Mouse (Mus musculus) left cerebral cortex, postnatal 14 days (tissue): ENCODE results near the gene Epb41l5. TPM values are rescaled to one million over a fixed set of nuclear protein-coding genes. Genes with fewer than 3 reads are reported as not detected.
A peak's percentile ranks its signal among the peaks of the same experiment; 100 is the strongest.

Experiments used
- DNase-seq, 2 experiments: peaks; one replicate each; pipeline ENCODE4 v3.0.0; 2021 to 2022; ENCODE audit warnings: low spot score in 2 of 2, mixed read lengths in 1 of 2
- intact Hi-C: fragments of 180-260 bp; cut with DNase I; formaldehyde crosslinking; loops from one replicate; pipeline ENCODE4 v1.15.1; 2025
- total RNA-seq, 2 experiments: library from RNA; stranded (reverse); gene quantifications; 2 replicates each; pipeline ENCODE4 v1.2.3; 2021

Epb41l5 gene
- total RNA-seq, 2 experiments from 2014 or later = 6.8 to 7.4 TPM

DNA sequence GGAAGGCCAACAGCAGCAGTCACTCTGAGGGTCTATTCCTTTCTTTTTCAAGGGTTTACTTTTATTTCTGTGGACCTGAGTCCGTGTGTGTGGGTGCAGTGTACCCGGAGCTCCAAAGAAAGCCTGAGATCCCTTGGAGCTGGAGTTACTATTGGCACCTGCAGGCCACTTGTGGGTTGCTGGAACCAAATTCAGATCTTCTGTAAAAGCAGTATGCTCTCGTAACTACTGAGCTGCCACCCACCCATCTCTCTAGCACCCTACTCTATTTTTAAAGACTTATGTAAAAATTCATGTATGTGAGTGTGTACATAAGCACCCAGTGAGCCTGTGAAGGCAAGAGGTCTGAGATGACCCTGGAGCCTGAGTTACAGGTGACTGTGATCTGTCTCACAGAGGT lies 43.4 kb downstream of the Epb41l5 start:
- intact Hi-C loops = no loop called here
- DNase-seq = peak; percentile 24 to 59

DNA sequence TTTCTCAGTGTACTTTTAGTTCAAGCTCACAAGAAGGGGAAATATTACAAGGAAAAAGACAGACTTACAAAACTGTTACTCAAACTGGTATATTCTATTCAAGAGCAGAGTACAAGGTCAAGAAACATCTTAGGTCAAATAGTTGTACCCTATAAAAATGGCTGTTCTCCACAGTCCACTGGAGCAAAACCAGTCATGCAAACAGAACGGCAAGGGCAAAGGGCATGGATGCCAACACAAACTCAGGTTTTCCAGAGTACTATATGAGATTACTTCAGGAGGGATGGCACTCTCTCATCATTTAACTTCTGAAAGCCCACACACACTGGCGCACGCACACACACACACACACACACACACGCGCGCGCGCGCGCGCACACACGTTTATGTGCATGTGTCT lies 46.4 kb downstream of the Epb41l5 start:
- DNase-seq = no peak
- intact Hi-C loops = no loop called here

DNA sequence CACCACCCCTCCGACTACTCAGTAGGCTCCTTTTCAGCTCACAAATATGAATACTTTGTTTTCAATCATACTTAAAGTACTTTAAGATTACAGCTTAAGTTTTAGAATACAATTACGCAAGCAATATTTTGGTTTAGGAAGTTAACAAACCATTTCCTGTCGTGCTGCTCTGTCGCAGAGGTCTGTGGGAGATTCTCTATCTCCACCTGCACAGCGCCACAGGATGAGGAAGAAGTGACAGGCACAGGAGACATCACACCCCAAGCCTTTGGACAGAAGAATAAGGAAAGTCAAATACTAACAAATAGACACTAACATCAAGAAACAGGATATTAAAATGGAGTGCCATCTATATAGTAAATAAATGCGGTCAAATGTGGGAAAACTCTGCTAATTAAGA lies 49.9 kb downstream of the Epb41l5 start:
- intact Hi-C loops = no loop called here
- no peak for DNase-seq

DNA sequence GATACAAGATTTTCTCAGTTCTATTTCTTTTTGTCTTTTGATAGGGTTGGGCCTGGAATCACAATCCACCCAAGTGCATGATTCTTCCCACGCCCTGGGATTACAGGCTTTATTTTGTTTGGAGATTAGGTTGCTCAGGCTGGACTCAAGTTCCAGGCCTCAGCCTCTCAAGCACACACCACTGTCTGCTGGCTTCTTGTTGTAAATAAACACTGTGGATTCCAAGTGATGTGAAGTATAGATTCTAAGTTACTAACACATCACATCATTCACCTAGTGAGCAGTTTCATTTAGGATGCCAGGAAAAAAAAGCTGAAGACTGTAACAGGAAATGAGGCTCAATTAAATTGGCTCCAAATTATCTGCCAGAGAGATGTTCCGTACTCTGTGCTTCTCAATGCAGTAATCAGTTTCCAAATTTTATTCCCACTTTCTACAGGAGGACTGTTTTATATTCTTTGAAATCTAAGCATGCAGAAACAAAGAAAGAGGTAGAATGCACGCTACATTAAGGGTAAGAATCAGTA lies 51.8 kb downstream of the Epb41l5 start:
- intact Hi-C loops = no loop called here
- DNase-seq = no peak

DNA sequence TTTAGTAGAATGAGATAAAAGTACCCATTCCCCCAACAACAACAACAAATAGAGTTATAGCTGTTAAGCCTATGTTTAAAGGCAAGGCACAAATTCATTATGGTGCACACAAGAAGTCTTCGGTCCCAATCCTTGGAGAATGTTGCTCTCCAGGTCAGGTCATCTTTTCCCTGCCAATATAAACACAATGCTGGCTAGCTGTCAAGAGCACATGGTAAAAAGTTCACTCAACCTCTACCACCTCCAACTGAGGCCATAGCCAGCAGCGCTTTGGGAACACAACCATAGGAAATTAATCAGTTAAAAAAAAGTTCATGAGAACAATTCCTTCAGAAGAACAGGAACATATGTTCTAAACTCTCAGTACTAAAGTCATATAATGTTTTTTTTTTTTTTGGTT lies 58.8 kb downstream of the Epb41l5 start:
- intact Hi-C loops = no loop called here
- DNase-seq = no peak

DNA sequence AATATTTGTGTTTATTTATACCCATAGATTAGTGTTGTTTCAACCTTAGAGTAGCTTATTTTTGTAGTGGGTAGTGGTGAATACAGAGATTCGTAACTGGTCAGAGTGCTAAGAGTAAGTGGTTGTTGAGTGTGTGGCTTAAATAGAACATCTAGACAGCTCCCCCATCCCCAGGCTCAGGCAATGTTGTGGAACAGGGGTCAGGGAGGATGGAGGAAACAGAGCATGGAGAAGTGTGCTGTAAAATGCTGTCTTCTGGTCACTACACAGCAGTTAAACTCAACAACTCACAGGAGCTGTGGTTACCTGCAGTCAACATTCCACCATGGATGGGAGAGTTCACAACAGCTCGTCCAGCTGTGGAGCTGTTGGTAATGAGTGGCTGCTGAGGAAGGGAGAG lies 63.8 kb downstream of the Epb41l5 start:
- DNase-seq = no peak
- intact Hi-C loops = no loop called here

DNA sequence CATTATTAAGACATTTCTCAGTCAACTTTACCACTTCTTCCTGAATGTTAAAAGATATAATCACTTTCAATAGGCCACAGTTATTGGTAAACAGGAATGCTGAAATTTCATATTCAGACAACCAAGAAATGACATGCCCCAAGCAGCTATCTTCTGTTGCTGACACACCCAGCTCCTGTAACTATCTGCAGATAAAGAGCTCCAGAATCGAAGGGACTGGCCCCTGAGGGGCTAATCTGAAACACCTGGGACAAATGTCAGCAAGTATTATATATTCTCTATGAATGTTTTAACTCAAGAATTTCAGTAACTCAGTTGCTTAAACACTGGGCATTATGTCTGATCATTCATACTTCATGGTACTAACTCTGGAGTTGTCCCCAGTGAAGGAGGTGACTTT lies 78.7 kb downstream of the Epb41l5 start:
- DNase-seq = no peak
- intact Hi-C loops = no loop called here

DNA sequence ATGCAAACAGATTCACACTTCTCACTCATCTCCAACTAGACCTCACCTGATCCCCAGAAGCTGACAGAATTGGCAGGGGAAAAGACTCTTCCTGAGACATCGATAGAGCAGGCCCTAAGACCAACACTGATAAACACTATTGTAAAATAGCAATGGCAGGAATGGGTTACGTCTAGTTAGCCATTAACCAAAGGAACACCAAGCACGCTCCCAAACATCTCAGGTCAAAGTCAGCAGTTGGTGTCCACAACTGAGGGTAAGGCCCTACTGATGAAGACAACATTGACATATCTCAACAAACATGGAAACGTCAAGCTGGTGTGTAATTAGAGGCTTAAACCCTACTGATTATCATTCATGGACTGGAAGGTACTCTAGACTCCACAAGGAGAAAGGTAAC lies 83.3 kb downstream of the Epb41l5 start:
- intact Hi-C loops = no loop called here

DNA sequence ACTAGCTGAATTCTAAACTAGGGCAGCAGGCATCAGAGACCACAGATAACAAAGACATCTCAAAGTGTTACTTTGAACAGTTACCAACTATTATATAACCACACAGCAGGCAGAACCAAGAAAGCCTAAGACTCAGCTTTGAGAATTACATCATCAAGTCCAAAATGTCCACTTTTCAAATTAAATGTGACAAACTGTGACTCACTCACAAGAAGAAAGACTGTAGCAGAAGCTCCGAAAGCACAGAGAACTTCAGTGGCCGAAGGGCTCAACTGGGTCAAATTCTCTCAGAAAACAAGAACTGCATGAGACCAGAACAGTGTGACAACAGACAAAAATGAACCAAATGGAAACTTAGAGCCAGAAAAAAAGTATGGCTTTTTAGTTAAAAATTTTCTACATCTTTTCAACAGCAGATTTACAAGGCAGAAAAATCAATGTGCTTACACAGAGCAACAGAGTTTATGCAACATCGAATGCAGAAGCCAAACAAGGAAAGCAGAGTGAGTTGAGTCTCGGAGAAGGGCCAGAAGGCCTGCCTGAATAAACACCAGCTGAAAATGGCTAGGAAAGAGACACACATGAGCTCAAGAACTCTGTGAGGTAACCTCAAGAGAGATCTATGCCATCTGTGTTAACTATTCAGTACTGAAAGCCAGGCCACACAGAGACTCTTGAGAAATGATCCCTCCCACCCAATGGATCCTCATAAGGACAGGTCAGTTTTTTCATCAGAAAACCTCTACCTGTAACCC lies 91.0 kb downstream of the Epb41l5 start:
- DNase-seq = peak in 1 of 2 experiments; percentile 42
- intact Hi-C loops = no loop called here

More for the DNA sequence above, 83.3 kb downstream of the Epb41l5 start:
- no peak for DNase-seq

DNA sequence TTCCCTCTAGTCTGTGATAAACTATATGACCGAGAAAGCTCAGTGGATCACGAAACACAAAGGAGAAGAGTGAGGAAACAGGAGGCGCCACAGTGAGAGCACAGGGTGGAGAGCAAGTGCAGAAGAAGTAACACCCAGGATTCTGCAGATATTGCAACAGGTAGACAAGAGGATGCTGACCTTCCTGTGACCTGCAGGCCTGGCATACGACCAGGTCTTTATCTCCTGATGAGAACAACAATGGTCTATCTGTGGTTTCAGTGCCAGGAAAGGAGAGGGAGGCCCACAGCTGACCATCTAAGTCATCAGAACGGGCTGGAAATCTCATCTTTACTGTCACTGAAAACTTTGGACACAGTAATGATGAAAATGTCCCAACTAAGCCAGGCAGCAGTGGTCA lies 93.1 kb downstream of the Epb41l5 start:
- DNase-seq = no peak
- intact Hi-C loops = no loop called here

DNA sequence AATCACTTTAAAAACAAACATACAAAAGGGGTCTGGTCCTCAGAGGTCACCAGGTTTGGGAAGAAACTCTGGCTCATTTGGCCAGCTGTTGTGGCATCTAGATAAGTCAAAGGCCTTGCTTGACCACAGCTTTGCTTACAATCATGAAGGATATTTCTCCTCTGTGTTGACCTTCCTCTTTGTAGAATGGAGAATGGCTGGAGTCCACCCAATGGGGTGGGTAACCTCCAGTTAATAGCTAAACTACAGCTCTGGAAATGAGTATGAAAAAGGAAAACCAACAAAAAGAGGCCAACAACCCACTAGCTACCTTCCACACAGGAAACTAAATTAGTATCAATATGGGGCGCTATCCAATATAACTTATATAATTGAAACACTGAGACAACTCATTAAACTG lies 97.1 kb downstream of the Epb41l5 start:
- intact Hi-C loops = no loop called here
- no peak for DNase-seq

DNA sequence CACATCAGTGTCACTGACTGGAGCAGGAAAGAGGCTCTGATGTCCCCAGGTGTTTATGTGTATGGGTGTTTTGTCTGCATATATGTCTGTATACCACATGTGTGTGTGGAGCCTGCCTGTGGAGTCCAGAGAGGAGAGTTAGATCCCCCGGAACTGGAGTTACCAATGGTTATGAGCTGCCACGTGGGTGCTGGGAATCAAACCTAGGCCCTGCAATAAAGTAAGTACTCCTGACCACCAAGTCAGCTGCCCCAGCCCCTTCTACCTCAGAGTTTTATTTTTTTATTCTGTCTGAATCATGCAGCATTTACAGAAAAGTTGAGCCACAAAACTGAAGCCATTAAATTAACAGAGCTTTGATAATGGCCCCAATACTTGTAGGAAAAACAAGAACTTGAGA lies 98.7 kb downstream of the Epb41l5 start:
- intact Hi-C loops = no loop called here
- DNase-seq = no peak

DNA sequence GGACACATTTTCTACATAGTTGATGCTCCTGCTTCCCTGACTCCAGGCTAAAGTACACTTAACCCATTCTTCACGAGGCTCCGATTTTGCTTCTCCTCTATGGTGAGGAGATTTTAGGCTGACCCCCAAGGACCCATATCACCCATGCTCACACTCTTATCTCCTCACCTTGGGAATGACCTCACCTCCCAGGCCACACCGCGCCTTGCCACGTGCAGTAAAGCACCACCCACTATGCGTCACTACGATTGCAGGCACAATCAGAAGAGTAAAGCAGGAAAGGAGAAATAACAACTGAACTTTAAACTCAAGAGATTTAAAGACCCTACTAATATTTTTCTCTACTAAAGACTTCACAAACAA lies 99.5 kb downstream of the Epb41l5 start:
- DNase-seq = no peak
- intact Hi-C loops = loop anchor here (2.0 to 5.0 kb wide), 3 partner anchors 92 to 379 kb away; no protein-coding TSS in a partner anchor

DNA sequence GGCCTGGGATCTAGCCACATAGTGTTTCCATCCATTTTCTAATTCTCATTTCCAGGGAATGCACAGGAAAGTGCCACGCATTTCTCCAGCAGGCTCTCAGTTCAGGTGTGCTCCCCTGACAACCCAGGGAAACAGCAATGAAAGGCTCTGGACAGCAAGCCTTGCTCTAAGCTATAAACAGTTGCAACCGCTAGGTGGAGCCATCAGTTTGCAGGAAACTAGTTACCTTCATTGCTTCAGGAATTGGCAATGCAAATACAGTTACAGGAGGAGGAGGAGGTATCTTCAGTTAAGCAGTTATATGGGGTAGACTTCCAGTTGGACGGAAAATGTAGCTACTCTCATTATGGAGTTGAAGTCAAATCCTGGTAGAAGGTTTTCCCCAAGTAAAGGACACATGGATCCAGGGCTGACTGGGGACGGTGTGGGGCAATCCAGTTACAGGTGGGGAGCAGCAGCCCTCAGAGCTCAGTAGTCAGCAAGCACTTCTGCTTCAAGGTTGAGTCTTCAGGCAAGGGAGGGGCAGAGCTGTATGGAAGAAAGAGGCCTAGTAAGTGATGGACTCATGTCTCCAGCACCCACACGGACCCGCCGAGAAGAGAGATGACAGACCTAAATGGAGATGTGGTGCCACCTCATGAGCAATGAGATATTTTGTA lies 100.0 kb downstream of the Epb41l5 start:
- DNase-seq = peak; percentile 81 to 91

DNA sequence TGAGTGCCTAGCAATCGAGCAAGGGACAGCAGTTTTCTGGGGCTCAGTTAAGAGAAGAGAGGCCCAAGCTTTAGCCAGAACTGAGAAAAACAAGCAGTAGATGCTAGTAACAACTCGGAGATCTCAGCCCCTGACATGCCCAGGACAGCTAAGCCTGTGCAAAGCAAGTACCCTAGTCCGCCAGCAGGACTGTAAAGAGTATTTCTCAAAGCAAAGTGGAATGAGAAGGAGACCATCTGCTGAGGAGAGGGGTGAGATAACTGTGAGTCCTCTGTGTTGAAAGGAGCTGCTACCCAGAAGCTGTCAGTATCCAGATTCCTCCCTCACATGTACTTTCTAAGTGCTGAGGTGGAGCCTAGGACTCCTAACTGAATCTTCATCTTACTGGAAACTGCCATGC lies 102.3 kb downstream of the Epb41l5 start:
- DNase-seq = peak in 1 of 2 experiments; percentile 30
- intact Hi-C loops = loop anchor here (5.0 kb wide), 1 partner anchor 89 kb away; no protein-coding TSS in a partner anchor

More for the DNA sequence above, 100.0 kb downstream of the Epb41l5 start:
- intact Hi-C loops = loop anchor here (2.0 to 5.0 kb wide), 3 partner anchors 91 to 380 kb away; no protein-coding TSS in a partner anchor

DNA sequence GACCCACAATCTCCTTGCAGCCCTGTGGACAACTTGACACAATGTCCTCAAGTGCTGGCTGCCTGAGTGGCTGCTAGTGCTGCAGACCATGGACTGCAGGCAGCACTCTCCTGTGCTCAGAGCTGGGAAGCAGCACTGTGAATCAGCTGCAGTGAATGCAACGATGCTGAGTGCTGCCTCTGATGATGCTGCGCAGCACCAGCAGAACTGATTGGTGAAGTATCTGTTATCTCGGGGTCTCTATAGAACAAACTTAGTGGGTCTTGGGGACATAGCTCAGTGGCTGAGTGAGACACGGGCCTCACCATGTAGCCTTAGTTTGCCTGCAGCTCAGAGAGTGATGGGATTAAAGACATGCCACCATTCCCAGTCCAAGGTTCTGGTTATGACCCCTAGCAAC lies 103.1 kb downstream of the Epb41l5 start:
- intact Hi-C loops = loop anchor here (5.0 kb wide), 1 partner anchor 88 kb away; no protein-coding TSS in a partner anchor
- no peak for DNase-seq

DNA sequence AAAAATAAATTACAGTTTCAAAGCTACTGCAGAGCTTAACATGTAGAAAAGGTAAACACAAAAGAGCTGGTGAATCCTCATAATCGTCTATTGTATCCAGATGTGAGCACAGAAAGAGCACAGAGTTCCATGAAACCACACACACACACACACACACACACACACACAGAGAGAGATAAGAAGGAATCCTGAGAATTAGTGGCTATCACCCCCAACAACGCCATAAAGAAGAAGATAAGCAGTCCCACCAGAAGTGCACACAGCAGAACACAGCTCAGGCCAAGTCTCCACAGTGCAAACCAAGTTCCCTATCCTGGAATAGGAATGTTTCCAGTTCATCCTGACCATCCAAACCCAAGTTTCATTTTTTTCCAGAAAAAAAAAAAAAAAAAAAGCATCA lies 103.6 kb downstream of the Epb41l5 start:
- intact Hi-C loops = loop anchor here (5.0 kb wide), 1 partner anchor 88 kb away; no protein-coding TSS in a partner anchor
- no peak for DNase-seq

DNA sequence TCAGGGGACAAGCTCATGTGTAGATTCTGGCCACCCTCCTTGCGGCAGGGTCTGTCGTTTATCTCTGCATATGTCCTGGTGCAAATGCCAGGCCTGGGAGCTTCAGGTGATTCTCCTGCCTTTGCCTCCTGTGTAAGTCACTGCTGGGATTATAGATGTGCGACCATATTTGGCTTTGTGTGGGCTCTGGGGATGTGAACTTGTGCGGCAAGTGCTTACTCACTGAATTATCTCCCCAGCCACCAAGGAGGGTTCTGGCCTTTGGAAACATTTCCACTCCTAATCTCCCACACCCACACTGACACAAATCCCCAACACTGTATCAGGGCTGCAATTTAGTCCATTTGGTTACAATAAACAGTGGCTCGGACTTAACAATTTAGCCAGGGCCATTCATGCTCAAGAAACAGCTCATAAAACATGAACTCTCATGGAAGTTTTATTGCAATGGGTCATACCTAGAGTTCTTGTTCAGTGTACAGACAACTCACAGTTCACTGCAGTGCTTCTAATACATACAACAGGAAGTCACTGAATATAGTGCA lies 104.1 kb downstream of the Epb41l5 start:
- intact Hi-C loops = loop anchor here (5.0 kb wide), 1 partner anchor 87 kb away; no protein-coding TSS in a partner anchor
- DNase-seq = no peak

DNA sequence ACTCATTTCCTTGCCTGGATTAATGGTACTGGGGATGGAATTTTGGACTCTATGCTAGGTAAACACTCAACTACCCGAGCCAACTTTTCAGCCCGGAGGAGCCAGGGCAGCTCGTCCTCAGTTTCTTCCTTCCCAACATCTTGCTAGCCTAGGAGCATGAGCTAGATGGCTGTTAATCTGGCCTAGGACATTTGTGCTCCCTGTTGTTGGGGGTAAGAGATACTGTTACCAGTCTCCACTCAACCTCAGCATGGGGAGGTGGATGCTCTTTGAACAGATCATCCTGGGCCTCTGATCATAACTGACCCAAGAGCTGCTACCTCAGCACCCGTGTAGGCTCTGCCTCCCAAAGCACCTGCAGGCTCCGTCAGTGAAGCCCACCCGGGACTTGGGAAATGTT lies 105.5 kb downstream of the Epb41l5 start:
- no peak for DNase-seq
- intact Hi-C loops = no loop called here

DNA sequence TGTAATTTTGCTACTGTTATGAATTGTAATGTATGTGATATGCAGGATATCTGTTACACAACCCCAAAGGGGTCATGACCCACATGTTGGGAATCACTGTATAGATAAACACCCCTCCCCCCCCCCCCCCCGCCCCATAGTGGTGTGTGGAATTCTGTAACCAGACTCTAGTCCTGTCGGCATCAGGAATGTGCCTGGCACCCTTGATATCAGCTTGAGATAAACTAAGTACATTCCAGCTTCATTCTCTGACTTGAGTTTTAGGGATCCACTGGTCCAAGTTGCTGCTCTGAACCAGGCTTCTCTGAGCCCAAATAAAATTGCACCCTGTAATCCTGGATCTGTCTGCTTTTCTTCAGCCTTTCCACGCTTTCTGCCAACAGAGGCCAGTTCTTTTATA lies 107.2 kb downstream of the Epb41l5 start:
- no peak for DNase-seq
- intact Hi-C loops = no loop called here
